Mouse (Mus musculus) ZHBTc4 (cell line): ENCODE data around the gene Cog3.
A peak's percentile ranks its signal among the peaks of the same experiment; 100 is the strongest.

ENCODE experiments used
- DNase-seq: peaks from one replicate; pipeline ENCODE4 v3.0.0-alpha.2; 2011; ENCODE audit warnings: low read depth, low spot score

The Cog3 gene

GRCm38 (mm10) chr14:75697928-75698327, 56.4 kb downstream of the Cog3 start:
- DNase-seq: no peak

DNA sequence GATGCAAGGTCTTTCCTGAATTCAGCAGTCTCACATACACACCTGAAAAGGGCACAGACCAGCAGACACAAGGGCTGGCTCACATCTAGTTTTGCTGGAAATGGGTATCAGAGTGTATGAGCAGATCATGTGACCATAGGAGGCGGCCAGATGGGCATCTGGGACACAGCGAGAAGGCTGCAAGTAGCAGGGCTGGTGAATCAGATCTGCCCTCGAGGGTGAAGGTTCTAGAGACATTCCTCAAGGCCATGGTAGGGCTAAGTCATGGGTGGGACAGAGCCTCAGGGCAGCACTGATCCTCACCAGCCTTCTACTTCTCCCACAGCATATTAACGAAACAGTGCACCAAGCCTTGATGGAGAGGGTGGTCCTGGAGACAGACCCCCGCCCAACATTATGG, 58.2 kb downstream of the Cog3 start:
- no peak for DNase-seq

DNA sequence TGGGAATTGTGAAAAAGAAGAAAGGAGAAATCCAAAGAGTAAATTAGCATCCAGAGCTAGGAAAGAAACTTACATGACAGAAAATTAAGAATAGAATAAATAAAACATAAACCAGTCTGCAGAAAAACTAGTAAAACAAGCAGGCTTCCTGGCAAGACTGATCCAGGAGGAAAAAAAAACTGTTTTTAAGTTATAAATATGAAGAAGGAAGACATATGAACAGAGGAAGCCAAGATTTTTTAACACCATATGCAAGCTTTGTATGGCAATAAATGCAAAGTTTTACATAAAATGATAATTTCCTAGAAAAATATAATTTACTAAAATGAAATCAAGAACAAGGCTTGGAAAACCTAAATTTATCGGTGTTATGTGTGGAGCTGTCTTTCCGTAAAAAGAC, 63.9 kb downstream of the Cog3 start:
- DNase-seq: no peak

DNA sequence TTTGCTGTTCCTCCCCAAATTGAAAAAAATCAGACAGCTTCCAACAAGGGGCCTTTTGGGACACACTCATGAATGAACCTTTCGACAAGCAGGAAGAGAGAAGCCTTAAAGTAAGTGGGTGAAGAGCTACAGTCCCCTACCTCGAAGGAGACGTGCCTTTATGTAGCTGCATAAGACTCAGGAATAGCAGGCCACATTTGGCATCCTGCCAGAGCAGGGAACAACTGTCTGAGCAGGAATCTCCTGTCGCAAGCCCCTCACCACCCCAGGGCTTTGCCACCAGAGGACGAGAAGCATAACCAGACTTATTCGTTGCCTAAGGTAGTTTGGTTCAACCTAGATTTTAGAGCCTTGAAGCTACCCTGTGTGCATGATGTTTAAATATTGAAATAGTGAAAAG, 78.0 kb downstream of the Cog3 start:
- no peak for DNase-seq

GRCm38 (mm10) chr14:75669085-75669645, 85.2 kb downstream of the Cog3 start:
- peak; percentile 29 for DNase-seq

DNA sequence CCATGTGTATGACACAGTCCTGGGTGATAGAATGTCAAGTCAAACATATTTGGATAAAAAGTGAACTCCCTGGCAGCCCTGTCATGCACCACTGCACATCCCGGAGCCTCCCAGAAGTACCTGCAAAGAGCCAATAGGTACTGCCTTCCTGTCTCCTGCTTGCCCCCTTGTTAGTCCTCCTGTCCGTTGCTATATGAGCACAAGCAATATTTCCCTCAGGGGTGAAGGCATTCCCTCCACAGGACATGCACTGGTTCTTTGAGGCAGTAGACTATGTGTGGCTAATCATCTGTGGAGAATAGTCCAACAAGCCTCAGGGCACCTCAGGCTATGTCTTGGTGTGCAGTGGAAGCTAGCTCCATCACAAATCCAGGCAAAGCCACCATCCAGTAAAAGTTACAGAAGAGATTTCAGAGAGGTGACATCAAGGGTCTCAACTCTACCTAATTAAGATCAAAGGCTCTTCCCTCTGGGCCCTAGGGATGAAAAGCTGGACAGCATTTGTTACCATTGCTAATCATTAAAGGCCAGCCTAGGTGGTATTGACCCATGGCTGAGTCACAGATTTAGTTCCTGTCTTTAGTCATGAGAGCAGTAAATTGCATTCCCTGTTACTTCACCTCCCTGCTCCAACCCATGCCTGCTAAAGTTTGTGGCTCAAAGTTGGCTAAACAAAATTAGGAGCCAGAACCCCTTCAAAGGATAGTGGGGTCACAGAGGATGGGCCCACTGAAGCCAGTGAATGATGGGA, 88.7 kb downstream of the Cog3 start:
- DNase-seq: no peak

GRCm38 (mm10) chr14:75661548-75661947, 92.8 kb downstream of the Cog3 start:
- no peak for DNase-seq

DNA sequence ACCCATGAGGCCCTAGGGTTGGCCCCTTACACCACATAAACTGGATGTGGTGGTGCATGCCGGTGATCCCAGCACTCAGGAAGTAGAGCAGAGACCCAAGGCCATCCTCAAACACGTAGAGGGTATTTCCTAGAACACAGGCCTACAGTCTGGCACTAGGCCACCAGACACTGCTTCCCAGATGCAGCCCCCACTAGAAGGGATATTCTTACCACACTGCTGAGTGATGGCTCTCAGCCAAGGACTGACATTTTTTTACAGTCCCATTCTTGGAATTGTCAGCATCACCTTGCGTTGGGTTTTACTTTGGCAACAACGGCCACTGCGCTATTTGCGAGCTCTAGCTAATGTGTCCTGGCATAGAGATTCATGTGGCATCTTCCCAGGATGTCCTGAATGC, 93.4 kb downstream of the Cog3 start:
- DNase-seq: no peak
